Mouse (Mus musculus): ENCODE measurements around the gene Inpp5k. TPM values are rescaled to one million over a fixed set of nuclear protein-coding genes. Genes with fewer than 3 reads are reported as not detected.
"Not testable (repeated sequence)": the region's sequence is repeated elsewhere in the genome, so short reads cannot be mapped to it uniquely, and the experiment has no call there.

The Inpp5k gene
- polyA plus RNA-seq, 1 experiment from 2014 or later = 26.0 TPM

DNA sequence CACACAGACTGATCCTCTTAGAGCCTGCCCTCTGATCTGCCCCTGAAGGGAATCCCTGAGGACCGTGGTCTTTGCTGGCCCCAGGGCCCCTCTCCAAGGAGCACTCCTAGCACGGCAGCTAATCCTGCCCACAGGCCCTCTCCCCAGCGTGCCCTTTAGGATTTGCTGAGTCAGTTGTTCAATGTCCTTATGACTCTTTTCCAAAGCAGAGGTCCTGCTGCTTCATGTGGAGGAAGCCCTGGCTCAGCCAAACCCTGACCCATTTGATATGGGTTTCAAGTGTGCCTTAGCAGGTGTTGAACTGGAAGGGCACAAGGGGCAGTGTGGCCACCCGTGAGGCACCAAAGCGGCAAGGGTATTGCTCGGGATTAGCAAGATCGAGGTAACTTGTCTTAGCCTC, 35.0 kb upstream of the Inpp5k start:
- Histone ChIP-seq H3K27ac (no peak overlapping the region), H3K4me1 (no peaks in the 10 kb centered on the region), H3K9ac (no peak overlapping the region), H3K4me2 (no peak overlapping the region), H3K27me3 (no peaks in the 10 kb centered on the region), H3K36me3 (peaks cover 49% of the 10 kb centered on the region), H3K9me3 (no peaks in the 10 kb centered on the region), H3K4me3 (no peak overlapping the region)
- no peak for ATAC-seq (ENCODE audit: borderline replicate concordance, extremely low read depth, low FRiP score, low TSS enrichment)
- WGBS = 80% methylated on average over 7 of the region's 7 CpGs

DNA sequence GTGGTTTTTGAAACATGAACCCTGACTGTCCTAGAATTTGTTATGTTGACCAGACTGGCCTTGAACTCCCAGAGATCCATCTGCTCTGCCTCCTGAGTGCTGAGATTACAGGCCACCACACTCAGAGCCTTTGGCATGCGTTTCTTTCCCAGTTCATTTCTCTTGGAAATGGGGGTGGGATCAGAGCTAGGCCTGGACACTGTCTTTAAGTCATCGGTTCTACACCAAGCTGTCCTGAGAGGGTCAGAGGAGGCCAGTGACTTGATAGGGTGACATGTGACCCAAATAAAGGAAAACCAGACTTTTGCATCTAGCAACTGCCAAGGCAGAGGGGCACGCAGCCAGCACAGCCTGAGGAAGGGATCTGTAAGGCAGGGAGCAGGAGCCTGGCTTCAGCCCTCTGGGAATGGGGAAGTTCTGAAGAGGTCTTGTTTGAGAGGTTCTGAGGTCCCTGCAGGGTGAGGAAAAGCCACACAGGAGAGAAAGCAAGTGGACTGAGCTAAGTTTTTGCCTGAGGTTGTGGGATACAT, 34.0 kb upstream of the Inpp5k start:
- Histone ChIP-seq H3K4me3 (no peak overlapping the region), H3K9me3 (no peaks in the 10 kb centered on the region), H3K27ac (no peak overlapping the region), H3K4me1 (no peaks in the 10 kb centered on the region), H3K36me3 (peaks cover 58% of the 10 kb centered on the region), H3K4me2 (no peak overlapping the region), H3K9ac (no peak overlapping the region), H3K27me3 (no peaks in the 10 kb centered on the region)
- WGBS = 68% methylated on average over 3 of the region's 3 CpGs
- ATAC-seq (ENCODE audit: borderline replicate concordance, extremely low read depth, low FRiP score, low TSS enrichment) = no peak

DNA sequence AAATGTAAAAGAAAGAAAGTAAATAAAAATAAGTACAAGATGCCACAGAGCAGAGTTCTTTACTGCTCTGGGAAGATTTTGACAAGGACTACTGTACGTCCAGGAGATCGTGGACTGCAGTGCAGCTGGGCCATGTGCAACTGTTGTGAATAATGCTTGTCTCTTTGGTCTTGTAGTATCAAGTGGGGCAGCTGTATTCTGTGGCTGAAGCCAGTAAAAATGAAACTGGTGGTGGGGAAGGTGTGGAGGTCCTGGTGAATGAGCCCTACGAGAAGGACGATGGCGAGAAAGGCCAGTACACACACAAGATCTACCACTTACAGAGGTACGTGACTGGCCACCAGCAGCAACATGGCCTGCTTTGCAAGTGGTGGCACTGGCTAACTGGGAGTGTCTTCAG, 32.8 kb upstream of the Inpp5k start:
- H3K27ac ChIP-seq = peak overlapping the region; percentile 25
- no peaks in the 10 kb centered on the region for H3K9me3 ChIP-seq
- H3K4me2 ChIP-seq = no peak overlapping the region
- H3K9ac ChIP-seq = no peak overlapping the region
- no peaks in the 10 kb centered on the region for H3K27me3 ChIP-seq
- peaks cover 60% of the 10 kb centered on the region for H3K36me3 ChIP-seq
- no peak for ATAC-seq (ENCODE audit: borderline replicate concordance, extremely low read depth, low FRiP score, low TSS enrichment)
- no peak overlapping the region for H3K4me3 ChIP-seq
- WGBS = 84% methylated on average over 6 of the region's 6 CpGs
- H3K4me1 ChIP-seq = no peaks in the 10 kb centered on the region

DNA sequence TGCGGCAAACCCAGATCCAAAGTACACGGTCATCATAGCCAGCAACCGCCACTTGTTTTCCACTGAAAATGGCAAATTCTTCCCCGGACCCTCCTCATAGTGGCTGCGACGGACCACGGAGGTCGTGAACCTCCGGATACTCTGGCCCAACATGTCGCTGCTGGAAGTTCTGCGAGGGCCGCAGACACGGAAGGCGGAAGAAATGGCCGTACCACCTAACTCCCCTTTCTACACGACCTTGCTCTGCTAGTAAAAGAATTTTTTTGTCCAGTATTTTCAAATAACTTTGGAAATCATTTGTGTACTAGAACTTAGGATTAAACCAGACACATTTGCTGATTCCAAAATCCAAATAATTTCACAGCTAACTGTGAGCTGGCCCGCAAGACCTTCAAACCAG, 31.0 kb upstream of the Inpp5k start:
- WGBS = 92% methylated on average over 17 of the region's 17 CpGs
- ATAC-seq (ENCODE audit: borderline replicate concordance, extremely low read depth, low FRiP score, low TSS enrichment); H3K4me3 ChIP-seq; H3K27me3 ChIP-seq; H3K4me2 ChIP-seq; H3K27ac ChIP-seq; H3K9ac ChIP-seq; H3K9me3 ChIP-seq; H3K4me1 ChIP-seq: not testable (repeated sequence)
- peaks cover 62% of the 10 kb centered on the region for H3K36me3 ChIP-seq

DNA sequence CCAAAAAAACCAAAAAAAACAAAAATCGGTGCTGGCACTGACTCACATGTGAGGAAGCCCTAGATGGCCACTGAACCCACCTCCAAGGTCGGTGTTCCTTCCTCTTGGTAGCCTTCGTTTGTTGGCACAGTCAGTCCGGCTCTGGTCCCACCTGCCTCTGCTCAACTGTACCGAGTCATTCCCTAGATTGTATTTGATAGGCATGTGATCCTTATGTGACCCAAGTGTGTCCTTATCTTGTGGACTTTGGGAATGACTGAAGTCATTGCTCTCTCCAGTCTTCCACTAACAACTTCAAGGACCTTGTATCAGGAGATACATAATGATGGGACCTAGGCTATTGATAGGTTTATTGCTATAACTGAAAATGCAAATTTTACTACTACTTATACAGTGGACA, 26.0 kb upstream of the Inpp5k start:
- peaks cover 70% of the 10 kb centered on the region for H3K36me3 ChIP-seq
- no peak overlapping the region for H3K4me3 ChIP-seq
- H3K4me2 ChIP-seq = no peak overlapping the region
- no peaks in the 10 kb centered on the region for H3K9me3 ChIP-seq
- H3K27ac ChIP-seq = no peak overlapping the region
- H3K4me1 ChIP-seq = no peaks in the 10 kb centered on the region
- WGBS = 79% methylated on average over 5 of the region's 5 CpGs
- ATAC-seq (ENCODE audit: borderline replicate concordance, extremely low read depth, low FRiP score, low TSS enrichment) = no peak
- no peak overlapping the region for H3K9ac ChIP-seq
- H3K27me3 ChIP-seq = no peaks in the 10 kb centered on the region

DNA sequence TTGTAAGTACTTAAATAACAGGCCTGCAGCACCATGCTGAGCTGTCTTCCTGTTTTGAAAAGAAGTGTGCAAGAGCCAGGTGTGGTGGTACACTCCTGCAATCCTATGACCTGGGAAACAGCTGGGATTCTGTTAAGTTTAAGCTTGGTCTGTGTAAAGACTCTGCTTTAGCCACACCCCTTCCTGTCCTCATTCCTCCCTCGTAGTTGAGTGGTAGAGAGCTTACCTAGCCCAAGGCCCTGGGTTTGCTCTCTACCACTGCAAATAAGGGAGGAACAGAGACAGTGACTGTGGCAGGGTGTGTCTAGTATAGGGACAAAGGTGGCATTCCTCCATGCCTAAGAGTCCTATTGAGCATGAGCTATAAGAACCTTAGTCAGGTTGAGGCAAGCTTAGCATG, 25.5 kb upstream of the Inpp5k start:
- Histone ChIP-seq H3K27me3 (no peaks in the 10 kb centered on the region), H3K36me3 (peaks cover 70% of the 10 kb centered on the region), H3K9me3 (no peaks in the 10 kb centered on the region), H3K4me3 (no peak overlapping the region), H3K9ac (no peak overlapping the region), H3K27ac (no peak overlapping the region), H3K4me1 (no peaks in the 10 kb centered on the region), H3K4me2 (no peak overlapping the region)
- no peak for ATAC-seq (ENCODE audit: borderline replicate concordance, extremely low read depth, low FRiP score, low TSS enrichment)
- WGBS = 32% methylated on average over 1 of the region's 1 CpGs

DNA sequence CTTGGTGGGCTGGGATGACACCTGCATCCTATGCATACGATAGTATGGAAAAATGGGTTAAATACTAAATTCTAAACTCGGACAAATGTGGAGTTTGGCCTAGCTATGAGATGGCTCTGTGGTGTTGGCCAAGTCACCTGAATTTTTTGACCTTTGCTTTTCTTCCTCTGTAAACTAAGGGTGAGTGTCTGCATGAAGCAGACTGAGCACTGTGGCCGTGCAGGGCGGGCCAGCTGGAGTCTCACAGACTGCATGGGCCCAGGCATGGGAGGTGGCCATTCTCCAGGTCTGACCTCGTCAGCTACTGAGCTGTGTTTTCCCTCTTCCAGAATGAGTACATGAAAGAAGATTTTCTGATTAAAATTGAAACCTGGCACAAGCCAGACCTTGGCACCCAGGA, 22.0 kb upstream of the Inpp5k start:
- WGBS = 87% methylated on average over 5 of the region's 5 CpGs
- no peak overlapping the region for H3K27ac ChIP-seq
- H3K9ac ChIP-seq = no peak overlapping the region
- H3K36me3 ChIP-seq = peaks cover 62% of the 10 kb centered on the region
- no peak overlapping the region for H3K4me2 ChIP-seq
- no peak for ATAC-seq (ENCODE audit: borderline replicate concordance, extremely low read depth, low FRiP score, low TSS enrichment)
- H3K4me1 ChIP-seq = no peaks in the 10 kb centered on the region
- H3K27me3 ChIP-seq = no peaks in the 10 kb centered on the region
- H3K9me3 ChIP-seq = no peaks in the 10 kb centered on the region
- H3K4me3 ChIP-seq = no peak overlapping the region

DNA sequence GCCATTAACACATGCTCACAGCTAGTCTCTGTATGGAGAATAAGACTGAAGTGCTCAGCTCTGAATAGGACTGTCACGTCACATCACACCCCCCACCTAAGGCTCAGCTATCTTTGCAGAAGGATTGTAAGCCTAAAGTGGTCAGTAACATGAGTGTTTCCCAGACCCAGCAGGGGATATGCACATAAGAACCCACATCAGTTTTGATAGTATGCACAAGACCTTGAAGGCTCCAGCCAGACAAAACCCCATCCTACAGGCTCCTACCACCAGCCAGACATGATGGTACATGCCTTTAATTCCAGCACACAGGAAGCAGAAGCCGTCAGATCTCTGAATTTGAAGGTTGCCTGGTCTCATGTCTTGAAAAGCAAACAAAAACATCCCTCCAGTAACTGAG, 20.8 kb upstream of the Inpp5k start:
- Histone ChIP-seq H3K4me3 (no peak overlapping the region), H3K27ac (no peak overlapping the region), H3K9me3 (no peaks in the 10 kb centered on the region), H3K9ac (no peak overlapping the region), H3K36me3 (peaks cover 61% of the 10 kb centered on the region), H3K27me3 (no peaks in the 10 kb centered on the region), H3K4me2 (no peak overlapping the region), H3K4me1 (no peaks in the 10 kb centered on the region)
- no peak for ATAC-seq (ENCODE audit: borderline replicate concordance, extremely low read depth, low FRiP score, low TSS enrichment)
- 86% methylated on average over 2 of the region's 2 CpGs for WGBS

DNA sequence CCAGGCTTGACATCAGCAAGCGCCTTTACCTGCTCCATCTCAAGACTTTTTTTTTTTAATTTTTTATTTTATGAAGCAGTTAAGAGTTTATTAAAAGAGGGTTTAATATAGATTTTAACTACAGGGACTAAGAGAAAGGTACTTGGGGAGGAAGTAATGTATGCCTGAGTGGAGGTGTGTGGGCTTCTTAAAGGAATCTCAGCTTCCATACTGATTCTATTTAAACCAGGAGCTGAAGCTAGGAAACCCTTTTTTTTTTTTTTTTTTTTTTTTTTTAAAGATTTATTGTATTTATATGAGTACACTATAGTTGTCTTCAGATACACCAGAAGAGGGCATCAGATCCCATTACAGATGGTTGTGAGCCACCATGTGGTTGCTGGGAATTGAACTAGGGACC, 16.0 kb upstream of the Inpp5k start:
- WGBS = 100% methylated on average over 1 of the region's 1 CpGs
- H3K4me1 ChIP-seq = no peaks in the 10 kb centered on the region
- H3K4me2 ChIP-seq = no peak overlapping the region
- no peak overlapping the region for H3K4me3 ChIP-seq
- H3K9me3 ChIP-seq = no peaks in the 10 kb centered on the region
- no peaks in the 10 kb centered on the region for H3K27me3 ChIP-seq
- no peak overlapping the region for H3K9ac ChIP-seq
- ATAC-seq (ENCODE audit: borderline replicate concordance, extremely low read depth, low FRiP score, low TSS enrichment) = no peak
- no peak overlapping the region for H3K27ac ChIP-seq
- peaks cover 67% of the 10 kb centered on the region for H3K36me3 ChIP-seq

DNA sequence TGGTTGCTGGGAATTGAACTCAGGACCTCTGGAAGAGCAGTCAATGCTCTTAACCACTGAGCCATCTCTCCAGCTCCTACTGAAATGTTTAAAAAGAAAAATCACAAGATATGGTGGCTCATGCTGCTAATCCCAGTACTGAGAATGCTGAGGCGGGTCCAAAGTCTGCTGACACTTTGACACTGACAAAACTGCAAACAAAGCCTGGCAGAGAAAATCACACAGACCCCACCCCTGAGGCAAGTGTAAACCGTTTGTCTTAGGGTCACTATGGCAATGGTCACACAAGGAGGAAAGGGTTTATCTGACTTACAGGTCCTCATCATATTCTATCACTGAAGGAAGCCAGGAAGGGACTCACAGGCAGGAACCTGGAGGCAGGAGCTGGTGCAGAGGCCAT, 15.2 kb upstream of the Inpp5k start:
- peaks cover 67% of the 10 kb centered on the region for H3K36me3 ChIP-seq

DNA sequence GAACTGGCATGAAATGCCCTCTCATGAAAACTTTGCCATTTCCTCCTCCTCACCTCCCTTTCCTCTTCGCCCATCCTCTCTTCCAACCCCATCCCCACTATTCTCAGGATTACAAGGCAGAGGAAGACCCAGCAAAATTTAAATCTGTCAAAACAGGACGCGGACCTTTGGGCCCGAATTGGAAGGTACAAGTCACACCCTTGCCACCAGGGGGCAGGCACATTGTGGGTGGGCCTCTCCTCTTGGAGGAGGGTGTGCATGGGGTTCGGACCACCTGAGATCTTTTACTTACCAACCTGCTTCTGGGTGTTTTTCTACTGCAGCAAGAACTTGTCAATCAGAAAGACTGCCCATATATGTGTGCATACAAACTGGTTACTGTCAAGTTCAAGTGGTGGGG, 11.7 kb upstream of the Inpp5k start:
- no peak overlapping the region for H3K9ac ChIP-seq
- peaks cover 67% of the 10 kb centered on the region for H3K36me3 ChIP-seq
- 0 out of 2 replicates have a peak overlapping the region, but pooled peaks have one; percentile 72 for H3K27ac ChIP-seq
- H3K4me2 ChIP-seq = no peak overlapping the region
- WGBS = 77% methylated on average over 5 of the region's 5 CpGs
- ATAC-seq (ENCODE audit: borderline replicate concordance, extremely low read depth, low FRiP score, low TSS enrichment) = no peak
- peaks cover 14% of the 10 kb centered on the region; the same call in 1 of the 2 replicates for H3K4me1 ChIP-seq
- H3K4me3 ChIP-seq = no peak overlapping the region
- no peaks in the 10 kb centered on the region for H3K9me3 ChIP-seq
- no peaks in the 10 kb centered on the region for H3K27me3 ChIP-seq

More for the DNA sequence above, 15.2 kb upstream of the Inpp5k start:
- no peaks in the 10 kb centered on the region for H3K27me3 ChIP-seq
- ATAC-seq (ENCODE audit: borderline replicate concordance, extremely low read depth, low FRiP score, low TSS enrichment) = no peak
- 70% methylated on average over 2 of the region's 2 CpGs for WGBS
- no peaks in the 10 kb centered on the region for H3K9me3 ChIP-seq
- H3K27ac ChIP-seq = no peak overlapping the region
- no peak overlapping the region for H3K9ac ChIP-seq
- H3K4me2 ChIP-seq = no peak overlapping the region
- H3K4me3 ChIP-seq = no peak overlapping the region
- H3K4me1 ChIP-seq = no peaks in the 10 kb centered on the region

DNA sequence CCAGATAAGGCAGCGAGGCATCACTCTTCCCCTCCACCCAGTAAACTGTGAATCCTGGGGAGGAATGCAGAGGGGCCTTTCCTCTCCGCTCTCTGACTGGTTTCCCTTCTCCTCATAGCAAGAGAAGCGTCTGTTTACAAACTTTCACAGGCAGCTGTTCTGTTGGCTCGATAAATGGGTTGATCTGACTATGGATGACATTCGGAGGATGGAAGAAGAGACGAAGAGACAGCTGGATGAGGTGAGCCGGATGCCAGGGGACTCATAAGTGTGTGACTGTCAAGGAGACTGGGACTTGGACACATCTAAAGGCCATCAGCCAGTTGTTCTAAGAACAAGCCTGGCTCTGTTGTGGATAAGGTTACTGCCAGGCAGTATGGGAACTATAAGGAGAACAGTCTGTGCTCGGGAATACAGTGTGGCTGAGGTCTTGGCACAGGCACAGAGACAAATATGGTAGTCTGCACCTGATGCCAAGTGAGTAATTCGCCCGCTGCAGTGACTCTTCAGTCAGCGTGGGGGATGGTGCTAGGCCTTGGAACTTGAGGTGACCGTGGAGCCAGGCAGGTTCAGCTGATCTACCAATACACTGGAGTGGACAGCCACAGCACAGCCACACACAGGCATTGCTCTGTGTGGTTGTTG, 10.5 kb upstream of the Inpp5k start:
- no peak overlapping the region for H3K4me2 ChIP-seq
- peak overlapping the region; percentile 72 for H3K27ac ChIP-seq
- H3K4me3 ChIP-seq = no peak overlapping the region
- 55% methylated on average over 12 of the region's 12 CpGs for WGBS
- H3K4me1 ChIP-seq = peaks cover 19% of the 10 kb centered on the region; the same call in 1 of the 2 replicates
- peaks cover 60% of the 10 kb centered on the region for H3K36me3 ChIP-seq
- ATAC-seq (ENCODE audit: borderline replicate concordance, extremely low read depth, low FRiP score, low TSS enrichment) = peak; percentile 44; the same call in 1 of the 2 replicates
- H3K27me3 ChIP-seq = no peaks in the 10 kb centered on the region
- H3K9me3 ChIP-seq = no peaks in the 10 kb centered on the region
- H3K9ac ChIP-seq = no peak overlapping the region
